Mouse (Mus musculus) layer of hippocampus, adult 11-12 months (tissue): Measurements from ENCODE around the gene Strip2.
A peak's percentile ranks its signal among the peaks of the same experiment; 100 is the strongest.

Experiments used
- DNase-seq: peaks from one replicate; pipeline ENCODE4 v3.0.0; 2022; ENCODE audit warnings: low spot score

Gene Strip2

GRCm38 (mm10) chr6:29916530-29917382 is at the start of gene Strip2:
Gene Strip2, plus strand, starts transcription at chr6:29917012.
- DNase-seq: peak; percentile 90

GRCm38 (mm10) chr6:29868341-29868895 is 48.4 kb upstream of the Strip2 start:
- DNase-seq: no peak

GRCm38 (mm10) chr6:29873654-29874053 is 43.2 kb upstream of the Strip2 start:
- no peak for DNase-seq

GRCm38 (mm10) chr6:29875576-29875975 is 41.2 kb upstream of the Strip2 start:
- no peak for DNase-seq

GRCm38 (mm10) chr6:29876782-29877181 is 40.0 kb upstream of the Strip2 start:
- DNase-seq: no peak

- DNase-seq: no peak
Observed at GRCm38 (mm10) chr6:29879579-29879978, 37.2 kb upstream of the Strip2 start.

- no peak for DNase-seq
Observed at GRCm38 (mm10) chr6:29880796-29881195, 36.0 kb upstream of the Strip2 start.

- DNase-seq: no peak
Observed at GRCm38 (mm10) chr6:29881936-29882335, 34.9 kb upstream of the Strip2 start.

- no peak for DNase-seq
Observed at GRCm38 (mm10) chr6:29882870-29883269, 33.9 kb upstream of the Strip2 start.

- peak; percentile 29 for DNase-seq
Observed at GRCm38 (mm10) chr6:29891151-29891550, 25.7 kb upstream of the Strip2 start.

- DNase-seq: no peak
Observed at GRCm38 (mm10) chr6:29896976-29897375, 19.8 kb upstream of the Strip2 start.

GRCm38 (mm10) chr6:29901450-29901849 is 15.4 kb upstream of the Strip2 start:
- no peak for DNase-seq

- no peak for DNase-seq
Observed at GRCm38 (mm10) chr6:29902256-29902655, 14.6 kb upstream of the Strip2 start.

- DNase-seq: no peak
Observed at GRCm38 (mm10) chr6:29903343-29903914, 13.4 kb upstream of the Strip2 start.

GRCm38 (mm10) chr6:29904281-29904680 is 12.5 kb upstream of the Strip2 start:
- DNase-seq: no peak

- DNase-seq: no peak
Observed at GRCm38 (mm10) chr6:29910631-29911030, 6.2 kb upstream of the Strip2 start.

- no peak for DNase-seq
Observed at GRCm38 (mm10) chr6:29913673-29914072, 3.1 kb upstream of the Strip2 start.

- DNase-seq: no peak
Observed at GRCm38 (mm10) chr6:29914136-29914535, 2.7 kb upstream of the Strip2 start.

GRCm38 (mm10) chr6:29915836-29916235 is 976 bp upstream of the Strip2 start:
- no peak for DNase-seq

GRCm38 (mm10) chr6:29917383-29917720 is 540 bp downstream of the Strip2 start:
- no peak for DNase-seq

- no peak for DNase-seq
Observed at GRCm38 (mm10) chr6:29917947-29918346, 1.1 kb downstream of the Strip2 start.

- DNase-seq: no peak
Observed at GRCm38 (mm10) chr6:29923501-29923900, 6.7 kb downstream of the Strip2 start.

GRCm38 (mm10) chr6:29925594-29926219 is 8.9 kb downstream of the Strip2 start:
- DNase-seq: no peak
